Mouse (Mus musculus) erythroid progenitor cell, adult 5-6 weeks (primary cell): Measurements from ENCODE around the gene Kif3b. TPM values are rescaled to one million over a fixed set of nuclear protein-coding genes. Genes with fewer than 3 reads are reported as not detected.

Experiments
- total RNA-seq, 2 experiments: library from RNA; stranded (forward) in 1 of 2; stranded (reverse) in 1 of 2; fragments of 150-400 nt in 1 of 2; fragments of 186-747, 209-891 nt in 1 of 2; gene quantifications; 2 replicates each; pipeline versions ENCODE4 v1.2.3 to v1.2.4; 2015 to 2017; ENCODE audit warnings: low replicate concordance in 2 of 2

The Kif3b gene
- total RNA-seq, 2 experiments from 2014 or later, result 1.4 to 2.5 TPM

Other genes with a start within 250 kb of the Kif3b start
- 0.72 TPM in 1 of 2 replicates, not detected in the other for gene Ccm2l, start 225.5 kb upstream of the Kif3b start, total RNA-seq (2015; ENCODE audit: low replicate concordance)
- not detected in 2 replicates for gene Ccm2l, start 225.5 kb upstream of the Kif3b start, total RNA-seq (2017; ENCODE audit: low replicate concordance)
- 35.7 and 36.5 TPM in 2 replicates for gene Hck, start 182.9 kb upstream of the Kif3b start, total RNA-seq (2015; ENCODE audit: low replicate concordance)
- gene Hck, start 182.9 kb upstream of the Kif3b start, total RNA-seq (2017; ENCODE audit: low replicate concordance), result 19.4 and 38.2 TPM in 2 replicates
- gene Tm9sf4, start 130.1 kb upstream of the Kif3b start, total RNA-seq (2015; ENCODE audit: low replicate concordance), result 18.0 and 21.4 TPM in 2 replicates
- gene Tm9sf4, start 130.1 kb upstream of the Kif3b start, total RNA-seq (2017; ENCODE audit: low replicate concordance), result 16.9 and 30.3 TPM in 2 replicates
- gene Tspyl3, start 66.0 kb upstream of the Kif3b start, total RNA-seq (2015; ENCODE audit: low replicate concordance), result 9.6 TPM in 1 of 2 replicates, not detected in the other
- 0.77 TPM in 1 of 2 replicates, not detected in the other for gene Tspyl3, start 66.0 kb upstream of the Kif3b start, total RNA-seq (2017; ENCODE audit: low replicate concordance)
- 60.9 and 85.5 TPM in 2 replicates for gene Plagl2, start 50.0 kb upstream of the Kif3b start, total RNA-seq (2015; ENCODE audit: low replicate concordance)
- 20.6 and 25.8 TPM in 2 replicates for gene Plagl2, start 50.0 kb upstream of the Kif3b start, total RNA-seq (2017; ENCODE audit: low replicate concordance)
- gene Pofut1, start 49.9 kb upstream of the Kif3b start, total RNA-seq (2015; ENCODE audit: low replicate concordance), result 15.5 and 19.8 TPM in 2 replicates
- gene Pofut1, start 49.9 kb upstream of the Kif3b start, total RNA-seq (2017; ENCODE audit: low replicate concordance), result 25.9 and 30.4 TPM in 2 replicates
- 37.5 and 37.7 TPM in 2 replicates for gene Asxl1, start 54.4 kb downstream of the Kif3b start, total RNA-seq (2015; ENCODE audit: low replicate concordance)
- gene Asxl1, start 54.4 kb downstream of the Kif3b start, total RNA-seq (2017; ENCODE audit: low replicate concordance), result 43.1 and 57.7 TPM in 2 replicates
- not detected in 2 replicates for gene 4930404H24Rik, start 201.4 kb downstream of the Kif3b start, total RNA-seq (2015; ENCODE audit: low replicate concordance)
- not detected in 2 replicates for gene 4930404H24Rik, start 201.4 kb downstream of the Kif3b start, total RNA-seq (2017; ENCODE audit: low replicate concordance)
- 5.0 and 5.8 TPM in 2 replicates for gene Nol4l, start 238.6 kb downstream of the Kif3b start, total RNA-seq (2015; ENCODE audit: low replicate concordance)
- 2.7 and 5.8 TPM in 2 replicates for gene Nol4l, start 238.6 kb downstream of the Kif3b start, total RNA-seq (2017; ENCODE audit: low replicate concordance)